Comparison of ENCODE assay signal across 11 mouse cellular contexts in genomic region chr8:106674894-106675293, GRCm38 (mm10). TPM values are rescaled to one million over a fixed set of nuclear protein-coding genes. Genes with fewer than 3 reads are reported as not detected.
DNase-seq lines count a peak whose midpoint lies in the region; ATAC-seq and TF ChIP-seq lines count a peak whose summit lies in the region.
"Had no signal": no experiment of that assay in that cellular context is flagged by ENCODE, and none has a peak within 500 bp of the region (broad histone marks: within the 10 kb centered on the region; RNA-seq: fewer than 3 reads in every experiment).

No protein-coding gene starts in this region.

- H3K27me3 ChIP-seq in midbrain, postnatal 0 days (ENCODE audit: insufficient read depth, low read length): no peaks in the 10 kb centered on the region
- no peaks in the 10 kb centered on the region for H3K27me3 ChIP-seq in midbrain, embryonic 16.5 days (ENCODE audit: control insufficient read depth, insufficient read depth, low read depth, low read length)

- no peak overlapping the region for H3K27ac ChIP-seq in gastrocnemius, adult 2 months
- H3K27ac ChIP-seq in midbrain, postnatal 0 days (ENCODE audit: low read depth, low read length): no peak overlapping the region
- H3K27ac ChIP-seq in midbrain, embryonic 16.5 days (ENCODE audit: low read length): no peak overlapping the region
- H3K27ac ChIP-seq: midbrain, embryonic 10.5 days had no signal

- peak; percentile 20; the same call in 1 of the 2 replicates for TF ChIP-seq CTCF in gastrocnemius, adult 2 months (IDR thresholded peaks at IDR 0.05)
- TF ChIP-seq CTCF in midbrain, postnatal 0 days (IDR thresholded peaks at IDR 0.05): peak; percentile 47

- ATAC-seq in midbrain, postnatal 0 days (ENCODE audit: low FRiP score): no peak
- ATAC-seq in midbrain, embryonic 16.5 days: no peak
- peak; percentile 71 for ATAC-seq in activated CD4-positive, CD25-positive, alpha-beta regulatory T cell, adult 4 months
- ATAC-seq: intestine, embryonic 16.5 days had no signal

- no peaks in the 10 kb centered on the region for H3K4me1 ChIP-seq in midbrain, postnatal 0 days (ENCODE audit: insufficient read depth, low read length)
- no peaks in the 10 kb centered on the region for H3K4me1 ChIP-seq in midbrain, embryonic 16.5 days (ENCODE audit: control insufficient read depth, insufficient read depth, low read length)

- no peak overlapping the region for H3K4me2 ChIP-seq in midbrain, postnatal 0 days (ENCODE audit: low read depth, low read length, poor library complexity, severe bottlenecking)
- H3K4me2 ChIP-seq in midbrain, embryonic 16.5 days (ENCODE audit: low read length): no peak overlapping the region

- H3K9ac ChIP-seq in midbrain, postnatal 0 days (replicated peaks; ENCODE audit: low read length, poor library complexity, severe bottlenecking): no peak overlapping the region
- no peak overlapping the region for H3K9ac ChIP-seq in midbrain, embryonic 16.5 days (ENCODE audit: low read depth, low read length)

- H3K9me3 ChIP-seq in midbrain, postnatal 0 days (ENCODE audit: low read length): no peaks in the 10 kb centered on the region
- H3K9me3 ChIP-seq in midbrain, embryonic 16.5 days (replicated peaks; ENCODE audit: control insufficient read depth, low read length, poor library complexity, severe bottlenecking): no peaks in the 10 kb centered on the region
- H3K9me3 ChIP-seq: midbrain, embryonic 10.5 days had no signal

- H3K4me3 ChIP-seq in gastrocnemius, adult 2 months: no peak overlapping the region
- no peak overlapping the region for H3K4me3 ChIP-seq in midbrain, postnatal 0 days (ENCODE audit: low read depth, low read length)
- H3K4me3 ChIP-seq in midbrain, embryonic 16.5 days (ENCODE audit: low read depth, low read length): no peak overlapping the region
- H3K4me3 ChIP-seq: midbrain, embryonic 10.5 days had no signal

- H3K36me3 ChIP-seq in midbrain, postnatal 0 days (ENCODE audit: insufficient read depth, low read length): no peaks in the 10 kb centered on the region
- H3K36me3 ChIP-seq in midbrain, embryonic 16.5 days (ENCODE audit: control insufficient read depth, insufficient read depth, low read length): no peaks in the 10 kb centered on the region
- H3K36me3 ChIP-seq: midbrain, embryonic 10.5 days had no signal

- WGBS in midbrain, postnatal 0 days: 76% methylated on average over 8 of the region's 8 CpGs
- 78% methylated on average over 8 of the region's 8 CpGs for WGBS in midbrain, embryonic 16.5 days

- intact Hi-C loops in gastrocnemius, adult 2 months (cut with DNase I): no loop called here

- no peak for DNase-seq in gastrocnemius, adult 2 months
- no peak for DNase-seq in gastrocnemius, adult 18-20 months (ENCODE audit: low spot score)
- no peak for DNase-seq in midbrain, postnatal 0 days (ENCODE audit: low spot score)
- peak; percentile 55 for DNase-seq in naive thymus-derived CD4-positive, alpha-beta T cell, adult 2 months (ENCODE audit: low read depth)
- DNase-seq in spleen, adult 12 weeks (ENCODE audit: low spot score): no peak
- no peak for DNase-seq in adrenal gland, postnatal 36 days
- DNase-seq: heart, adult 18-20 months had no signal

RNA-seq across cellular contexts. Expression of gene Tango6, which starts 8.0 kb away (rescaled TPM):
- total RNA-seq in gastrocnemius, adult 2 months (2021): 10 to 100 TPM; 12.2 to 12.7 TPM
- 10 to 100 TPM; 10.5 to 10.8 TPM for total RNA-seq in gastrocnemius, adult 18-20 months (2021)
- 6.1 and 7.3 TPM in 2 replicates for total RNA-seq in midbrain, postnatal 0 days (2014; rRNA removed)
- 3.0 and 3.1 TPM in 2 replicates for polyA plus RNA-seq in midbrain, postnatal 0 days (2015; fragmentation: Nextera tagmentation; extraction: Ambion mirVana)
- polyA plus RNA-seq in midbrain, embryonic 16.5 days (2015; fragmentation: Nextera tagmentation; extraction: Ambion mirVana): 6.1 and 6.3 TPM in 2 replicates
- 1 to 10 TPM; 5.7 to 6.3 TPM for polyA plus RNA-seq in activated CD4-positive, CD25-positive, alpha-beta regulatory T cell, adult 4 months (2017; shearing (Covaris generic))
- total RNA-seq in adrenal gland, postnatal 36 days (2021): 10 to 100 TPM in 1 of 2 experiments, 1 to 10 TPM in 1; 8.2 to 11.1 TPM
